Mouse (Mus musculus): ENCODE data around the gene H2afv. TPM values are rescaled to one million over a fixed set of nuclear protein-coding genes. Genes with fewer than 3 reads are reported as not detected.

H2afv gene
- total RNA-seq (2014; fragmentation: Nextera tagmentation) (53.2 and 62.9 TPM in 2 replicates), total RNA-seq (2017) (77.3 and 92.1 TPM in 2 replicates), polyA plus RNA-seq (2012) (68.1 and 97.5 TPM in 2 replicates)

GRCm38 (mm10) chr11:6444077-6444853 is at the start of gene H2afv:
Gene H2afv (minus strand): TSS chr11:6444443.
- peaks cover 4% of the 10 kb centered on the region; the same call in 1 of the 2 replicates for H3K27me3 ChIP-seq (ENCODE audit: insufficient read depth, low read length)
- H3K9me3 ChIP-seq (replicated peaks) = no peaks in the 10 kb centered on the region
- DNase-seq (ENCODE audit: low spot score) (peak; percentile 94), ATAC-seq (ENCODE audit: extremely low read depth, insufficient number of reproducible peaks, low FRiP score, poor library complexity, severe bottlenecking) (peak; percentile 96)
- H3K4me3 ChIP-seq (ENCODE audit: low read depth, low read length) = peak within 1 kb of the TSS; percentile 76
- TF ChIP-seq POLR2AphosphoS5 (IDR thresholded peaks at IDR 0.05; ENCODE audit: insufficient replicate concordance, low read depth, low read length) = no peak
- no peak for TF ChIP-seq GATA2 (IDR thresholded peaks at IDR 0.05; ENCODE audit: borderline replicate concordance, low read depth, low read length)
- TF ChIP-seq TAL1 (conservative IDR thresholded peaks at IDR 0.05; ENCODE audit: low read depth, low read length) = no peak
- no peak for TF ChIP-seq GATA1 (IDR thresholded peaks at IDR 0.05; ENCODE audit: borderline replicate concordance, low read length)
- TF ChIP-seq CTCF (IDR thresholded peaks at IDR 0.05; ENCODE audit: low read depth, low read length) = no peak
- peaks cover 9% of the 10 kb centered on the region for H3K36me3 ChIP-seq (replicated peaks)
- peaks cover 20% of the 10 kb centered on the region for H3K4me1 ChIP-seq (ENCODE audit: insufficient read depth, low read depth, low read length)

GRCm38 (mm10) chr11:6489691-6490503 is 45.7 kb upstream of the H2afv start:
- TF ChIP-seq POLR2AphosphoS5 (IDR thresholded peaks at IDR 0.05; ENCODE audit: insufficient replicate concordance, low read depth, low read length) = no peak
- TF ChIP-seq CTCF (IDR thresholded peaks at IDR 0.05; ENCODE audit: low read depth, low read length) = peak; percentile 52; the same call in 1 of the 2 replicates
- no peak for TF ChIP-seq GATA1 (IDR thresholded peaks at IDR 0.05; ENCODE audit: borderline replicate concordance, low read length)
- H3K4me1 ChIP-seq (ENCODE audit: insufficient read depth, low read depth, low read length) = peaks cover 11% of the 10 kb centered on the region; the same call in 1 of the 2 replicates
- no peaks in the 10 kb centered on the region for H3K36me3 ChIP-seq (replicated peaks)
- no peak overlapping the region for H3K4me3 ChIP-seq (ENCODE audit: low read depth, low read length)
- H3K27me3 ChIP-seq (ENCODE audit: insufficient read depth, low read length) = peaks cover 18% of the 10 kb centered on the region
- DNase-seq (ENCODE audit: low spot score) (peak; percentile 43), ATAC-seq (ENCODE audit: extremely low read depth, insufficient number of reproducible peaks, low FRiP score, poor library complexity, severe bottlenecking) (peak; percentile 57)
- H3K9me3 ChIP-seq (replicated peaks) = no peaks in the 10 kb centered on the region

GRCm38 (mm10) chr11:6489257-6489656 is 45.0 kb upstream of the H2afv start:
- Histone ChIP-seq H3K9me3 (replicated peaks) (no peaks in the 10 kb centered on the region), H3K27me3 (ENCODE audit: insufficient read depth, low read length) (peaks cover 20% of the 10 kb centered on the region), H3K4me3 (ENCODE audit: low read depth, low read length) (no peak overlapping the region), H3K36me3 (replicated peaks) (no peaks in the 10 kb centered on the region), H3K4me1 (ENCODE audit: insufficient read depth, low read depth, low read length) (peaks cover 11% of the 10 kb centered on the region; the same call in 1 of the 2 replicates)
- TF ChIP-seq CTCF (IDR thresholded peaks at IDR 0.05; ENCODE audit: low read depth, low read length) (no peak), GATA1 (IDR thresholded peaks at IDR 0.05; ENCODE audit: borderline replicate concordance, low read length) (no peak), POLR2AphosphoS5 (IDR thresholded peaks at IDR 0.05; ENCODE audit: insufficient replicate concordance, low read depth, low read length) (no peak), GATA2 (IDR thresholded peaks at IDR 0.05; ENCODE audit: borderline replicate concordance, low read depth, low read length) (no peak), TAL1 (conservative IDR thresholded peaks at IDR 0.05; ENCODE audit: low read depth, low read length) (no peak)
- DNase-seq (ENCODE audit: low spot score) = no peak
- ATAC-seq (ENCODE audit: extremely low read depth, insufficient number of reproducible peaks, low FRiP score, poor library complexity, severe bottlenecking) = no peak

GRCm38 (mm10) chr11:6488041-6488684 is 43.9 kb upstream of the H2afv start:
- peaks cover 27% of the 10 kb centered on the region for H3K27me3 ChIP-seq (ENCODE audit: insufficient read depth, low read length)
- ATAC-seq (ENCODE audit: extremely low read depth, insufficient number of reproducible peaks, low FRiP score, poor library complexity, severe bottlenecking) (no peak), DNase-seq (ENCODE audit: low spot score) (no peak)
- H3K9me3 ChIP-seq (replicated peaks) = no peaks in the 10 kb centered on the region
- H3K36me3 ChIP-seq (replicated peaks) = no peaks in the 10 kb centered on the region
- no peak for TF ChIP-seq TAL1 (conservative IDR thresholded peaks at IDR 0.05; ENCODE audit: low read depth, low read length)
- TF ChIP-seq GATA2 (IDR thresholded peaks at IDR 0.05; ENCODE audit: borderline replicate concordance, low read depth, low read length) = no peak
- TF ChIP-seq GATA1 (IDR thresholded peaks at IDR 0.05; ENCODE audit: borderline replicate concordance, low read length) = no peak
- TF ChIP-seq POLR2AphosphoS5 (IDR thresholded peaks at IDR 0.05; ENCODE audit: insufficient replicate concordance, low read depth, low read length) = no peak
- no peak for TF ChIP-seq CTCF (IDR thresholded peaks at IDR 0.05; ENCODE audit: low read depth, low read length)
- H3K4me3 ChIP-seq (ENCODE audit: low read depth, low read length) = no peak overlapping the region
- peaks cover 14% of the 10 kb centered on the region; the same call in 1 of the 2 replicates for H3K4me1 ChIP-seq (ENCODE audit: insufficient read depth, low read depth, low read length)

GRCm38 (mm10) chr11:6487496-6487895 is 43.3 kb upstream of the H2afv start:
- H3K27me3 ChIP-seq (ENCODE audit: insufficient read depth, low read length) = peaks cover 27% of the 10 kb centered on the region
- ATAC-seq (ENCODE audit: extremely low read depth, insufficient number of reproducible peaks, low FRiP score, poor library complexity, severe bottlenecking) (no peak), DNase-seq (ENCODE audit: low spot score) (no peak)
- peaks cover 14% of the 10 kb centered on the region; the same call in 1 of the 2 replicates for H3K4me1 ChIP-seq (ENCODE audit: insufficient read depth, low read depth, low read length)
- TF ChIP-seq GATA2 (IDR thresholded peaks at IDR 0.05; ENCODE audit: borderline replicate concordance, low read depth, low read length) (no peak), TAL1 (conservative IDR thresholded peaks at IDR 0.05; ENCODE audit: low read depth, low read length) (no peak), CTCF (IDR thresholded peaks at IDR 0.05; ENCODE audit: low read depth, low read length) (no peak), POLR2AphosphoS5 (IDR thresholded peaks at IDR 0.05; ENCODE audit: insufficient replicate concordance, low read depth, low read length) (no peak), GATA1 (IDR thresholded peaks at IDR 0.05; ENCODE audit: borderline replicate concordance, low read length) (no peak)
- no peak overlapping the region for H3K4me3 ChIP-seq (ENCODE audit: low read depth, low read length)
- no peaks in the 10 kb centered on the region for H3K36me3 ChIP-seq (replicated peaks)
- H3K9me3 ChIP-seq (replicated peaks) = no peaks in the 10 kb centered on the region

Measured in G1E (cell line).